Mouse (Mus musculus) MEL (cell line): Measurements from ENCODE around the gene Kcne2.

Experiments used
- CTCF ChIP-seq, 3 experiments: IDR thresholded peaks in 2 of 3; conservative IDR thresholded peaks in 1 of 3; 2 replicates each; pipeline ENCODE4 v1.5.1; 2011 to 2012; ENCODE audit warnings: low read length in 3 of 3, low read depth in 2 of 3, mild to moderate bottlenecking in 2 of 3, improper control_type of control experiment in 1 of 3, inconsistent platforms in 1 of 3, mixed read lengths in 1 of 3, moderate library complexity in 1 of 3; ENCODE audit not compliant: control insufficient read depth in 1 of 3, insufficient read depth in 1 of 3, poor library complexity in 1 of 3, severe bottlenecking in 1 of 3
- E2F4 ChIP-seq: IDR thresholded peaks from 2 replicates; pipeline ENCODE4 v1.6.1; 2011; ENCODE audit warnings: low read depth, low read length, improper control_type of control experiment, borderline replicate concordance
- EP300 ChIP-seq, 2 experiments: IDR thresholded peaks; 2 replicates each; pipeline ENCODE4 v1.6.1; 2011; ENCODE audit warnings: improper control_type of control experiment in 2 of 2, low read length in 2 of 2, low read depth in 1 of 2, mild to moderate bottlenecking in 1 of 2
- GABPA ChIP-seq: IDR thresholded peaks from 2 replicates; pipeline ENCODE4 v1.6.1; 2012; ENCODE audit warnings: low read depth, mild to moderate bottlenecking, inconsistent platforms, low read length, improper control_type of control experiment, moderate library complexity
- KAT2A ChIP-seq: conservative IDR thresholded peaks from 2 replicates; pipeline ENCODE4 v1.6.1; 2012; ENCODE audit warnings: low read depth, low read length, improper control_type of control experiment, inconsistent platforms
- NELFE ChIP-seq: IDR thresholded peaks from 2 replicates; pipeline ENCODE4 v1.6.1; 2011; ENCODE audit warnings: low read depth, low read length, improper control_type of control experiment
- NRF1 ChIP-seq: IDR thresholded peaks from 2 replicates; pipeline ENCODE4 v1.6.1; 2014; ENCODE audit warnings: low read depth, mild to moderate bottlenecking, inconsistent platforms, low read length, improper control_type of control experiment, moderate library complexity; ENCODE audit not compliant: poor library complexity, insufficient read depth, severe bottlenecking
- SMC3 ChIP-seq: IDR thresholded peaks from 2 replicates; pipeline ENCODE4 v1.6.1; 2011; ENCODE audit warnings: low read depth, low read length, improper control_type of control experiment
- TAL1 ChIP-seq: IDR thresholded peaks from 2 replicates; pipeline ENCODE4 v1.6.1; 2012; ENCODE audit warnings: mild to moderate bottlenecking, inconsistent platforms, low read length, moderate library complexity, mixed read lengths
- TCF12 ChIP-seq: IDR thresholded peaks from 2 replicates; pipeline ENCODE4 v1.6.1; 2014; ENCODE audit warnings: low read depth, mild to moderate bottlenecking, inconsistent platforms, low read length, improper control_type of control experiment, moderate library complexity
- USF2 ChIP-seq, 2 experiments: IDR thresholded peaks; 2 replicates each; pipeline ENCODE4 v1.6.1; 2011 to 2012; ENCODE audit warnings: improper control_type of control experiment in 2 of 2, low read length in 2 of 2, borderline replicate concordance in 1 of 2, inconsistent platforms in 1 of 2, low read depth in 1 of 2, mild to moderate bottlenecking in 1 of 2; ENCODE audit not compliant: insufficient read depth in 1 of 2

- no peak for TF ChIP-seq NELFE
- TF ChIP-seq NRF1 = no peak
- no peak for TF ChIP-seq EP300 (IDR thresholded peaks at IDR 0.05; ENCODE audit: low read depth in 1 of 2, low read length in 2 of 2)
- TF ChIP-seq GABPA = no peak
- TF ChIP-seq KAT2A = no peak
- TF ChIP-seq E2F4 = no peak
- TF ChIP-seq TAL1 = no peak
- TF ChIP-seq SMC3 = no peak
- no peak for TF ChIP-seq TCF12
- TF ChIP-seq USF2 (IDR thresholded peaks at IDR 0.05; ENCODE audit: borderline replicate concordance in 1 of 2, insufficient read depth in 1 of 2, low read depth in 1 of 2, low read length in 2 of 2) = no peak
- TF ChIP-seq CTCF (IDR thresholded peaks at IDR 0.05 in 2 of 3, conservative IDR thresholded peaks at IDR 0.05 in 1 of 3; ENCODE audit: control insufficient read depth in 1 of 3, insufficient read depth in 1 of 3, low read depth in 2 of 3, low read length in 3 of 3, poor library complexity in 1 of 3, severe bottlenecking in 1 of 3) = no peak
These were observed 37.9 kb upstream of the Kcne2 start for GRCm38 (mm10) chr16:92254316-92254715.
